Mouse (Mus musculus): ENCODE results near the gene Hist1h2bg. TPM values are rescaled to one million over a fixed set of nuclear protein-coding genes. Genes with fewer than 3 reads are reported as not detected.
"Not testable (repeated sequence)": the region's sequence is repeated elsewhere in the genome, so short reads cannot be mapped to it uniquely, and the experiment has no call there.

The Hist1h2bg gene
- polyA plus RNA-seq, 1 experiment from 2014 or later: 4.1 TPM

DNA sequence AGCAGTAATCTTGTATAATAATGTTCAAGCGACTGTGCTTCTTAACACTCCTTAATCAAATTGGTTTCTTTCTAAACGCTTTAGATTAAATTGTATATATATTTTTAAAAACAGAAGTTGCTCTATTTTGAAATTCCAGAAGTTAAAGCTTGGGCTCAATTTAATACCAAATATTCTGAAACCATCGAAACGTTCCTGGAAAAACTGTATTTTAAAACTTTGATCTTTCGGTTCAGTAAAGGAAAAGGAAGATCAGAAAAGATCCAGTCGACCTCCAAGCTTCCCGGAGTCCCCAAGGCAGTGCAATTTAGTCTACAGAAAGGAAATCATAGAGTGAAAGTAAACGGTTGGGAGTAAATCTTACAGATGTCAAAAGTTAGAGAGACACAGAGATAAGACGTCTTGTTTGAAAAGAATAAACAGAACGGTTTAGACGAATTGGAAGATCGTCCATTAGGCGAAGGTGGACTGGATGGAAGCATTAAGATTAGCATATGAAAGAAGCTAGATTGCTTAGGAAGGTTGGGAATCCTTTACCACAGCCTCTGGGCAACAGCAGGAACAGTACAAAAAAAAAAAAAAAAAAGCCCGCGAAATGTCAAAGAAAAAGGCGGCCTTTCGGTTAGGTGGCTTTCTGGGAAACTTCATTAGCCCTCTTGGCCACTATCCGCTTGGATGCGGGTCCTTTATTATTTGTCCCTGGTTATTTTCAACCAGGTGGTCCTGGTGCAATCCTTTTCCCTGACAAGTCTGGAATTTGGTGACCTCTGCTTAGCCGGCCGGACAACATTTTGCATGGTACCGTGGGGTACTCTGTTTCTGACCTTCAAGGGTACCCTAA lies 15.1 kb downstream of the Hist1h2bg start:
- H3K4me1 ChIP-seq (replicated peaks; ENCODE audit: insufficient read depth, low read length): no peaks in the 10 kb centered on the region
- DNase-seq (ENCODE audit: low spot score): peak; percentile 49
- no peak for TF ChIP-seq CTCF (IDR thresholded peaks at IDR 0.05; ENCODE audit: low read depth)
- no peaks in the 10 kb centered on the region for H3K36me3 ChIP-seq (ENCODE audit: insufficient read depth, low read length)
- H3K27ac ChIP-seq: peak overlapping the region; percentile 97
- ATAC-seq (replicated peaks; ENCODE audit: low FRiP score, low read depth): no peak
- no peaks in the 10 kb centered on the region for H3K9me3 ChIP-seq (replicated peaks; ENCODE audit: low read length)
- peak overlapping the region; percentile 49 for H3K4me3 ChIP-seq (replicated peaks; ENCODE audit: low read depth, low read length)
- peak overlapping the region; percentile 78 for H3K4me2 ChIP-seq (ENCODE audit: low read length)
- H3K27me3 ChIP-seq (ENCODE audit: insufficient read depth, low read length): no peaks in the 10 kb centered on the region
- 1% methylated on average over 21 of the region's 22 CpGs for WGBS
- H3K9ac ChIP-seq (ENCODE audit: low read depth, low read length): peak overlapping the region; percentile 48

DNA sequence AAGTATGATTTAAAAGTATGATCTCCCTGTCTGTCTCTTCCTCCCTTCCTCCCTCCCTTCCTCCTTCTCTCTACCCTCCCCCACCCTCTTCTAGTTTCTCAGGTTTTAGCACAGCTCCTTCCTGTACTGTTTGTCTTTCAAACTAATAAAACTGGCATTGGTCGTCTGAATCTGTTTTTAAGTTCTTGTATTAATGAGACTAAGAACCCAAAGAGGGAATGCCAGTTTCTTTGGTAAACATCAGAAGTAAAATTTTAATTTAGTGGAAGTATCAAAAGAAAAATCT lies 15.7 kb downstream of the Hist1h2bg start:
- peak overlapping the region; percentile 48 for H3K9ac ChIP-seq (ENCODE audit: low read depth, low read length)
- peak overlapping the region; percentile 49 for H3K4me3 ChIP-seq (replicated peaks; ENCODE audit: low read depth, low read length)
- H3K4me1 ChIP-seq (replicated peaks; ENCODE audit: insufficient read depth, low read length): no peaks in the 10 kb centered on the region
- WGBS: 4% methylated on average over 1 of the region's 1 CpGs
- H3K36me3 ChIP-seq (ENCODE audit: insufficient read depth, low read length): no peaks in the 10 kb centered on the region
- TF ChIP-seq CTCF (IDR thresholded peaks at IDR 0.05; ENCODE audit: low read depth): no peak
- H3K9me3 ChIP-seq (replicated peaks; ENCODE audit: low read length): no peaks in the 10 kb centered on the region
- H3K4me2 ChIP-seq (ENCODE audit: low read length): peak overlapping the region; percentile 78
- no peak for ATAC-seq (replicated peaks; ENCODE audit: low FRiP score, low read depth)
- no peaks in the 10 kb centered on the region for H3K27me3 ChIP-seq (ENCODE audit: insufficient read depth, low read length)
- peak overlapping the region; percentile 94 for H3K27ac ChIP-seq
- DNase-seq (ENCODE audit: low spot score): peak; percentile 41

DNA sequence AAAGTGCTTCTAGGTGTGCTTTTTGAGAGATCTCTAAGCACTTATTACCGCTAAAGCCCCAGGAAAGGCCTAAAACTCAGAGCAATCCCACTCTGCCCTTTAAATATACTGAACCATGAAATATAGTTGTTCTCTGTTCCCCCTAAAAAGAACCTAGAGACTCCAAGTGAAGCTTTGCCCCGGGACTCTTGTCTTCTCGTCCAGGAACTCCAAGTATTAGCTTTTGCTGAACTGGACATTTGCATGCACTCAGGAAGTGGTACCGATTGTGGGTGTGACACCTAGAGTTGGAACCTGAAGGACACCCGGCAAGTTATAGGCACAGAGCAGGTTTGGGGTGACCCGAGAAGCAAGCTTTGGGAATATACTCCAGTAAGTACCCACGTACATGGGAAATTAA lies 20.0 kb downstream of the Hist1h2bg start:
- DNase-seq (ENCODE audit: low spot score): no peak
- no peak for TF ChIP-seq CTCF (IDR thresholded peaks at IDR 0.05; ENCODE audit: low read depth)
- H3K27ac ChIP-seq: no peak overlapping the region
- peaks cover 4% of the 10 kb centered on the region; the same call in 1 of the 2 replicates for H3K4me1 ChIP-seq (replicated peaks; ENCODE audit: insufficient read depth, low read length)
- no peak overlapping the region for H3K4me3 ChIP-seq (replicated peaks; ENCODE audit: low read depth, low read length)
- H3K9ac ChIP-seq (ENCODE audit: low read depth, low read length): no peak overlapping the region
- H3K4me2 ChIP-seq (ENCODE audit: low read length): no peak overlapping the region
- H3K36me3 ChIP-seq (ENCODE audit: insufficient read depth, low read length): no peaks in the 10 kb centered on the region
- WGBS: 93% methylated on average over 7 of the region's 7 CpGs
- H3K27me3 ChIP-seq (ENCODE audit: insufficient read depth, low read length): no peaks in the 10 kb centered on the region
- no peaks in the 10 kb centered on the region for H3K9me3 ChIP-seq (replicated peaks; ENCODE audit: low read length)
- ATAC-seq (replicated peaks; ENCODE audit: low FRiP score, low read depth): no peak

DNA sequence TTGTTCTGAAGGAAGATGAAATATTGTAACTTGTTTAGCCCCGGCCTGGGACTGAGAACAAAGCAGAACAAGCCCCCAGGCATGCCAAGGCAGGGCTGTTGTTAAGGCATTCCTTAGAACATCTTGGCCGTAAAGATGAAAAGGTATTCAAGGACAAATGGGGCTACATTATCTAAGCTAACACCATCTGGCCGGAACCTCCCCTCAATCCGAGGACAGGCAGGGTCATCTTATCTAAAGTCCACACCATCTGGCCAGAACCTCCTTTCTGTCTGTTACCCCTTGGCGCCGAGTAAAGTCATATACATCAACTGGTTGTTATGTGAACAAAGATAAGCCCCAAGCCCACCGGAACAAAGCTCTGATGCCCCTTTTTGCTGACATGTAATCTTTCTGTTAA lies 20.7 kb downstream of the Hist1h2bg start:
- H3K4me2 ChIP-seq (ENCODE audit: low read length); H3K27me3 ChIP-seq (ENCODE audit: insufficient read depth, low read length); ATAC-seq (replicated peaks; ENCODE audit: low FRiP score, low read depth); H3K4me1 ChIP-seq (replicated peaks; ENCODE audit: insufficient read depth, low read length); H3K27ac ChIP-seq; DNase-seq (ENCODE audit: low spot score); H3K4me3 ChIP-seq (replicated peaks; ENCODE audit: low read depth, low read length); H3K9me3 ChIP-seq (replicated peaks; ENCODE audit: low read length); H3K36me3 ChIP-seq (ENCODE audit: insufficient read depth, low read length); H3K9ac ChIP-seq (ENCODE audit: low read depth, low read length): not testable (repeated sequence)
- 85% methylated on average over 7 of the region's 7 CpGs for WGBS

DNA sequence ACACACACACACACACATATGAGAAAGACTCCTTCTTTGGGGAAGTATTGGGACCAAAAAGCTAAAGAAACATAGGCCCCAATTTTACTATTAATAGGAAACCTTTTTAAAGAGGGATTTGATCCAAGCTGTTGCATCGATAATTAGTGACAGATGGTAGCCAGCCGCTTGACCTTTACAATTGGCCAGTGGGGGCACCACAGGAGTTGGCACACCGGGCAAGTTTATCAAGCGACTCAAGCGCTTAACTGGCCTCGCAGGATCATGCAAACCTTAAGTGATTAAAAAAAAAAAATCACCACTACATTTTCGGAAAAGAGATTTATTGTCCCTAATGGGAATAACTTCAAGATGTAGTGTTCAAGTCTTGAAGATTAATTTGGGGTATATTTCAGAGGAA lies 21.4 kb downstream of the Hist1h2bg start:
- no peak overlapping the region; the same call in 1 of the 2 replicates for H3K9ac ChIP-seq (ENCODE audit: low read depth, low read length)
- H3K27ac ChIP-seq: peak overlapping the region; percentile 78
- no peak for ATAC-seq (replicated peaks; ENCODE audit: low FRiP score, low read depth)
- 49% methylated on average over 7 of the region's 7 CpGs for WGBS
- H3K27me3 ChIP-seq (ENCODE audit: insufficient read depth, low read length): no peaks in the 10 kb centered on the region
- no peak overlapping the region for H3K4me2 ChIP-seq (ENCODE audit: low read length)
- no peaks in the 10 kb centered on the region for H3K9me3 ChIP-seq (replicated peaks; ENCODE audit: low read length)
- TF ChIP-seq CTCF (IDR thresholded peaks at IDR 0.05; ENCODE audit: low read depth): no peak
- no peak overlapping the region for H3K4me3 ChIP-seq (replicated peaks; ENCODE audit: low read depth, low read length)
- no peaks in the 10 kb centered on the region for H3K36me3 ChIP-seq (ENCODE audit: insufficient read depth, low read length)
- peaks cover 4% of the 10 kb centered on the region; the same call in 1 of the 2 replicates for H3K4me1 ChIP-seq (replicated peaks; ENCODE audit: insufficient read depth, low read length)
- no peak for DNase-seq (ENCODE audit: low spot score)

DNA sequence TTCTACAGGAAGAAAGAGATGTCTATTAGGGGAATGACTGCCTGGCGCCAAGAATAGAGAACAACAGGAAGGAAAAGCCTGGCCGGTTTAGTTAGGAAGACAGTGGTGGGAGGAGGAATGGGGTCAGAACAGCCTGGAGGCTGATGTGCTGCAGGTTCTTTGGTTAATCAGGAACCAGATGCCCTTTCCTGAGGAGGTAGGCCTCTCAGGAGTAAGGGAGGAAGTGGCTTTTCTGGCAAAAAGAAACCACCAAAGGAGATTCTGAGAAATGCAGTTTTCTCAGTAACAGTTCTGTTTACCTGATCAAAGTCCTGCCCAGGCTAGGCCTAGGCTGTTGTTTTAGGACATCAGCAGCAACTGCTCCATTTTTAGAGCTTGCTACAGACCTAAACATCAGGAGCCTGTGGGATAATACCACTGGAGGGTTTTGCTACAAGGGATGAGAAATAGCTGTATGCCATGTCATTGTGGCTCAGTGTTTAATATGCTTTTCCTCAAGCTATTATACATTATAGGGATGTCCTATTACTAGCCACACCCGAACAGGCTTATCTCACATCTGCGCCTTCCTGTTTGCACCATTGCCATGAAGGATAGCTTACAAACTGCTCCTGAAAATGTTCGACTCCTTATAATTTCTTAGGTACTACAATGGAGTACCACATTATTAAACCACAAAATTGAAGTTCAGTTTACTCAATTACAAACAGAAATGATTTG lies 22.0 kb downstream of the Hist1h2bg start:
- H3K4me1 ChIP-seq (replicated peaks; ENCODE audit: insufficient read depth, low read length): peaks cover 4% of the 10 kb centered on the region; the same call in 1 of the 2 replicates
- H3K27me3 ChIP-seq (ENCODE audit: insufficient read depth, low read length): no peaks in the 10 kb centered on the region
- H3K9ac ChIP-seq (ENCODE audit: low read depth, low read length): no peak overlapping the region; the same call in 1 of the 2 replicates
- TF ChIP-seq CTCF (IDR thresholded peaks at IDR 0.05; ENCODE audit: low read depth): no peak
- H3K4me3 ChIP-seq (replicated peaks; ENCODE audit: low read depth, low read length): no peak overlapping the region
- no peaks in the 10 kb centered on the region for H3K9me3 ChIP-seq (replicated peaks; ENCODE audit: low read length)
- peak overlapping the region; percentile 78 for H3K27ac ChIP-seq
- peak; percentile 72 for DNase-seq (ENCODE audit: low spot score)
- H3K4me2 ChIP-seq (ENCODE audit: low read length): no peak overlapping the region
- peak; percentile 43; the same call in 1 of the 2 replicates for ATAC-seq (replicated peaks; ENCODE audit: low FRiP score, low read depth)
- H3K36me3 ChIP-seq (ENCODE audit: insufficient read depth, low read length): no peaks in the 10 kb centered on the region
- WGBS: 49% methylated on average over 5 of the region's 5 CpGs

All from kidney, postnatal 0 days (tissue).